Mouse (Mus musculus) C2C12 (cell line): ENCODE data around the gene Ung. TPM values are rescaled to one million over a fixed set of nuclear protein-coding genes. Genes with fewer than 3 reads are reported as not detected.

Source experiments
- H3K27me3 ChIP-seq: one replicate; pipeline ENCODE4 v1.6.1; 2011; ENCODE audit not compliant: control insufficient read depth, insufficient read depth, insufficient read length
- H3K36me3 ChIP-seq: one replicate; pipeline ENCODE4 v1.6.1; 2011; ENCODE audit not compliant: control insufficient read depth, insufficient read depth
- H3K4me3 ChIP-seq: one replicate; pipeline ENCODE4 v1.5.1; 2011; ENCODE audit warnings: mild to moderate bottlenecking, control low read depth; ENCODE audit not compliant: poor library complexity, insufficient read depth, severe bottlenecking
- H3K79me2 ChIP-seq: one replicate; pipeline ENCODE4 v1.6.1; 2011; ENCODE audit not compliant: control insufficient read depth, insufficient read depth
- H3K79me3 ChIP-seq: one replicate; pipeline ENCODE4 v1.6.1; 2011; ENCODE audit warnings: low read depth, control low read depth
- H3ac ChIP-seq: one replicate; pipeline ENCODE3; 2011; ENCODE audit warnings: low read depth; ENCODE audit not compliant: control insufficient read depth, insufficient read length
- CEBPB ChIP-seq: IDR thresholded peaks from one replicate; pipeline ENCODE4 v1.6.1; 2011; ENCODE audit warnings: low read depth, mild to moderate bottlenecking, control low read depth, moderate library complexity
- CTCF ChIP-seq: IDR thresholded peaks from one replicate; pipeline ENCODE4 v1.5.1; 2011; ENCODE audit not compliant: control insufficient read depth, insufficient read depth, insufficient read length
- FOSL1 ChIP-seq: IDR thresholded peaks from one replicate; pipeline ENCODE4 v1.8.0; 2011; ENCODE audit warnings: mild to moderate bottlenecking, low read length; ENCODE audit not compliant: poor library complexity, insufficient read depth, severe bottlenecking
- MAX ChIP-seq: IDR thresholded peaks from one replicate; pipeline ENCODE4 v1.6.1; 2011; ENCODE audit warnings: mild to moderate bottlenecking, control low read depth
- MYOD1 ChIP-seq: IDR thresholded peaks from one replicate; pipeline ENCODE4 v1.6.1; 2011; ENCODE audit warnings: low read depth; ENCODE audit not compliant: control insufficient read depth, insufficient read length
- MYOG ChIP-seq: IDR thresholded peaks from one replicate; pipeline ENCODE4 v1.6.1; 2011; ENCODE audit not compliant: control insufficient read depth, insufficient read length; ENCODE audit errors: extremely low read depth
- USF1 ChIP-seq: IDR thresholded peaks from one replicate; pipeline ENCODE4 v1.6.1; 2011; ENCODE audit warnings: low read depth, mild to moderate bottlenecking, control low read depth, moderate library complexity
- polyA plus RNA-seq: library from polyadenylated mRNA; unstranded; fragments of >200 nt; fragmentation: generic; extraction: Trizol; gene quantifications from one replicate; pipeline ENCODE4 v1.2.1, GENCODE M21; 2012; ENCODE audit warnings: missing spikeins

The Ung gene
- polyA plus RNA-seq, 1 experiment, result 13.7 TPM

GRCm38 (mm10) chr5:114177966-114178719, 48.0 kb downstream of the Ung start:
- no peak for TF ChIP-seq MYOD1
- TF ChIP-seq MAX, result no peak
- no peak for TF ChIP-seq CTCF
- no peak for TF ChIP-seq MYOG
- TF ChIP-seq CEBPB, result no peak
- no peak for TF ChIP-seq USF1
- TF ChIP-seq FOSL1, result no peak
- Histone ChIP-seq H3K27me3 (peaks cover 3% of the 10 kb centered on the region), H3K36me3 (no peaks in the 10 kb centered on the region), H3K79me3 (no peaks in the 10 kb centered on the region), H3ac (no peak overlapping the region), H3K79me2 (no peaks in the 10 kb centered on the region), H3K4me3 (no peak overlapping the region)

DNA sequence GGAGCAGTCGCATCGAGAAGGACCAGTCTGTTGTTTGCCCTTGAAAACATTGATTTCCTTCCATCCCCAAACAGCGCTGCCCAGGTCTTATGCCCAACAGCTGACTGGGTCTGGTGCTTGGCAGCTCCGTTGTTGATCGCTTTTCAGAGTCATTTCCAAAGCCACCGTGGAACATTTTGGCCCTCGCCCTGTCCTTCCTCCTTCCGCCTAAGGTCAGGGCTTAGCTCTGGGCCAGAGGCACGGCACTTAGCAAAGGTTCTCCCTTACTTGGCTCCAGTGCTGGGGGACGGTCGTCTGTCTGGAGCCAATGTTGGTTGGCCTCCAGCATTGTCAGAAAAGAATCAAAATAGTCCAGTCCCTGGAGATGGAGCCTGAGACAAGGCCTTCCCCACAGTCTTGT, 49.4 kb downstream of the Ung start:
- TF ChIP-seq FOSL1 (no peak), USF1 (no peak), CEBPB (no peak), MAX (no peak), MYOD1 (no peak), CTCF (no peak), MYOG (no peak)
- H3ac ChIP-seq, result no peak overlapping the region
- H3K27me3 ChIP-seq, result peaks cover 6% of the 10 kb centered on the region
- no peak overlapping the region for H3K4me3 ChIP-seq
- no peaks in the 10 kb centered on the region for H3K79me3 ChIP-seq
- no peaks in the 10 kb centered on the region for H3K79me2 ChIP-seq
- H3K36me3 ChIP-seq, result no peaks in the 10 kb centered on the region

DNA sequence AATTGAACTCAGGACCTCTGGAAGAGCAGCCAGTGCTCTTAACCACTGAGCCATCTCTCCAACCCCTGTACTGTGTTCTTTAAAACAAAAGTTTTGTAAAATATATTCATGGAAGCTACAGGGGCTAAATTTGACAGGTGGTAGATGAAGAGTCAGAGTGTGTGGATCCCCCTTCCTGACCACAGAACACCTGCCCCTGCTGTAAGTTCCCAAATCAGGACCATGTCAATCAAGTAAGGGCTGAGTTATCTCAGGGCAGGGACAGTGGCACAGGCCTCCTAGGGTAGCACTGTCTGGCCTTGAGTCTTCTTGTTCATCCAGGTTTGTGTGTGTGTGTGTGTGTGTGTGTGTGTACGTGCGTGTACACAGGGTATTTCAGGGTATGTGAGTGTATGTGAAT, 53.3 kb downstream of the Ung start:
- no peak overlapping the region for H3ac ChIP-seq

DNA sequence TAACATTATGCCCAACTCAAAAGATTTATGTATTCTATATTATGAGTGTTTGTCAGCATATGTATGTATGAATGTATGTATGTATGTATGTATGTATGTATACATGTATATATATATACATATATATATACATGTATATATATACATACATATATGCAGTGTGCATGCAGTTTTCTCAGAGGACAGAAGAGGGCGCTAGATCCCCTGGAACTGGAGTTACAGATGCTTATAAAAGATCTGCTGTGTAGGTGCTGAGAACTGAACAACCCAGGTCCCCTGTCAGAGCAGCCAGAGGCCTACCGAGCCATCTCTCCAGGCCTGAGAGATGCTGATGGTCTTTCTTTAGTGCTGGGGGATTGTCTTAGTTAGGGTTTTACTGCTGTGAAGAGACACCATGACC, 56.9 kb downstream of the Ung start:
- Histone ChIP-seq H3K79me2 (no peaks in the 10 kb centered on the region), H3K36me3 (no peaks in the 10 kb centered on the region), H3K4me3 (no peak overlapping the region), H3ac (no peak overlapping the region), H3K27me3 (peaks cover 30% of the 10 kb centered on the region), H3K79me3 (no peaks in the 10 kb centered on the region)
- TF ChIP-seq MYOG, result no peak
- TF ChIP-seq CTCF, result no peak
- TF ChIP-seq CEBPB, result no peak
- TF ChIP-seq USF1, result no peak
- no peak for TF ChIP-seq FOSL1
- no peak for TF ChIP-seq MYOD1
- TF ChIP-seq MAX, result no peak

More for the DNA sequence above, 53.3 kb downstream of the Ung start:
- no peaks in the 10 kb centered on the region for H3K36me3 ChIP-seq
- H3K4me3 ChIP-seq, result no peak overlapping the region
- TF ChIP-seq USF1 (no peak), CEBPB (no peak), MYOD1 (no peak), MAX (no peak), CTCF (no peak), MYOG (no peak), FOSL1 (no peak)
- H3K27me3 ChIP-seq, result peaks cover 10% of the 10 kb centered on the region
- H3K79me2 ChIP-seq, result no peaks in the 10 kb centered on the region
- no peaks in the 10 kb centered on the region for H3K79me3 ChIP-seq

Other genes with a start within 250 kb of the Ung start
- 156 TPM for gene Coro1c, start 221.6 kb upstream of the Ung start, polyA plus RNA-seq
- 3.7 TPM for gene Ssh1, start 136.5 kb upstream of the Ung start, polyA plus RNA-seq
- not detected for gene Dao, start 126.7 kb upstream of the Ung start, polyA plus RNA-seq
- gene Usp30, start 64.9 kb upstream of the Ung start, polyA plus RNA-seq, result 11.2 TPM
- gene Svop, start 38.8 kb upstream of the Ung start, polyA plus RNA-seq, result 0.04 TPM
- 5.2 TPM for gene Alkbh2, start 2.2 kb upstream of the Ung start, polyA plus RNA-seq
- 0.26 TPM for gene Acacb, start 16.1 kb downstream of the Ung start, polyA plus RNA-seq
- gene Foxn4, start 143.4 kb downstream of the Ung start, polyA plus RNA-seq, result not detected
- 2.2 TPM for gene Myo1h, start 158.8 kb downstream of the Ung start, polyA plus RNA-seq